Mouse (Mus musculus): ENCODE results near the gene Cbx2. TPM values are rescaled to one million over a fixed set of nuclear protein-coding genes. Genes with fewer than 3 reads are reported as not detected.

The Cbx2 gene
- polyA plus RNA-seq, 1 experiment from 2014 or later = 66.7 TPM

GRCm38 (mm10) chr11:119039732-119040512 lies 17.2 kb downstream of the Cbx2 start:
- H3K9ac ChIP-seq = peak overlapping the region; percentile 86
- ATAC-seq (ENCODE audit: low FRiP score, low read depth) = no peak
- peaks cover 89% of the 10 kb centered on the region for H3K4me1 ChIP-seq
- H3K9me3 ChIP-seq = no peaks in the 10 kb centered on the region
- peaks cover 10% of the 10 kb centered on the region for H3K36me3 ChIP-seq
- peak overlapping the region; percentile 81; the same call in 1 of the 2 replicates for H3K27ac ChIP-seq
- peak overlapping the region; percentile 77 for H3K4me3 ChIP-seq
- WGBS = 5% methylated on average over 21 of the region's 21 CpGs
- H3K4me2 ChIP-seq (replicated peaks) = peak overlapping the region; percentile 94
- H3K27me3 ChIP-seq = peaks cover 65% of the 10 kb centered on the region

GRCm38 (mm10) chr11:119040600-119041324 lies 18.0 kb downstream of the Cbx2 start, which contains the start of gene Cbx8:
Gene Cbx8, minus strand, starts transcription at chr11:119040969.
- Histone ChIP-seq H3K4me3 (peak within 1 kb of the TSS; percentile 77), H3K4me1 (peaks cover 89% of the 10 kb centered on the region), H3K36me3 (peaks cover 10% of the 10 kb centered on the region), H3K9me3 (no peaks in the 10 kb centered on the region), H3K4me2 (replicated peaks) (peak within 1 kb of the TSS; percentile 94), H3K27me3 (peaks cover 65% of the 10 kb centered on the region), H3K27ac (peak within 1 kb of the TSS; percentile 81), H3K9ac (peak within 1 kb of the TSS; percentile 86)
- WGBS = 0% methylated on average over 52 of the region's 63 CpGs
- ATAC-seq (ENCODE audit: low FRiP score, low read depth) = peak; percentile 90

GRCm38 (mm10) chr11:119041325-119041716 lies 18.6 kb downstream of the Cbx2 start:
- peaks cover 89% of the 10 kb centered on the region for H3K4me1 ChIP-seq
- H3K27me3 ChIP-seq = peaks cover 65% of the 10 kb centered on the region
- H3K27ac ChIP-seq = 0 out of 2 replicates have a peak overlapping the region, but pooled peaks have one; percentile 23
- under 1% methylated on average over 31 of the region's 31 CpGs for WGBS
- peak overlapping the region; percentile 68 for H3K9ac ChIP-seq
- H3K4me2 ChIP-seq (replicated peaks) = peak overlapping the region; percentile 91
- H3K4me3 ChIP-seq = peak overlapping the region; percentile 77
- ATAC-seq (ENCODE audit: low FRiP score, low read depth) = no peak; the same call in 1 of the 2 replicates
- peaks cover 10% of the 10 kb centered on the region for H3K36me3 ChIP-seq
- no peaks in the 10 kb centered on the region for H3K9me3 ChIP-seq

- no peaks in the 10 kb centered on the region for H3K9me3 ChIP-seq
- peaks cover 66% of the 10 kb centered on the region for H3K27me3 ChIP-seq
- no peak for ATAC-seq (ENCODE audit: low FRiP score, low read depth)
- WGBS = under 1% methylated on average over 30 of the region's 31 CpGs
- peaks cover 90% of the 10 kb centered on the region for H3K4me1 ChIP-seq
- H3K4me2 ChIP-seq (replicated peaks) = peak overlapping the region; percentile 91
- H3K4me3 ChIP-seq = peak overlapping the region; percentile 77
- H3K27ac ChIP-seq = peak overlapping the region; percentile 86
- peak overlapping the region; percentile 68 for H3K9ac ChIP-seq
- peaks cover 10% of the 10 kb centered on the region for H3K36me3 ChIP-seq
Measured at GRCm38 (mm10) chr11:119041750-119042465, 19.1 kb downstream of the Cbx2 start.

GRCm38 (mm10) chr11:119042466-119043272 lies 19.9 kb downstream of the Cbx2 start:
- H3K4me1 ChIP-seq = peaks cover 90% of the 10 kb centered on the region
- under 1% methylated on average over 52 of the region's 52 CpGs for WGBS
- peak overlapping the region; percentile 91 for H3K4me2 ChIP-seq (replicated peaks)

GRCm38 (mm10) chr11:119043273-119043540 lies 20.4 kb downstream of the Cbx2 start:
- WGBS = 6% methylated on average over 4 of the region's 4 CpGs
- Histone ChIP-seq H3K9me3 (no peaks in the 10 kb centered on the region), H3K36me3 (peaks cover 10% of the 10 kb centered on the region), H3K4me3 (peak overlapping the region; percentile 77), H3K4me1 (peaks cover 90% of the 10 kb centered on the region), H3K27me3 (peaks cover 67% of the 10 kb centered on the region), H3K9ac (peak overlapping the region; percentile 51; the same call in 1 of the 2 replicates), H3K27ac (peak overlapping the region; percentile 80; the same call in 1 of the 2 replicates), H3K4me2 (replicated peaks) (peak overlapping the region; percentile 91)
- ATAC-seq (ENCODE audit: low FRiP score, low read depth) = no peak

More at GRCm38 (mm10) chr11:119042466-119043272, 19.9 kb downstream of the Cbx2 start:
- H3K9me3 ChIP-seq = no peaks in the 10 kb centered on the region
- peak overlapping the region; percentile 77 for H3K4me3 ChIP-seq
- peaks cover 66% of the 10 kb centered on the region for H3K27me3 ChIP-seq
- peak overlapping the region; percentile 86 for H3K27ac ChIP-seq
- H3K9ac ChIP-seq = peak overlapping the region; percentile 51
- ATAC-seq (ENCODE audit: low FRiP score, low read depth) = no peak
- H3K36me3 ChIP-seq = peaks cover 10% of the 10 kb centered on the region

GRCm38 (mm10) chr11:119043761-119044550 lies 21.2 kb downstream of the Cbx2 start:
- Histone ChIP-seq H3K4me3 (peak overlapping the region; percentile 20; the same call in 1 of the 2 replicates), H3K4me1 (peaks cover 85% of the 10 kb centered on the region), H3K27me3 (peaks cover 67% of the 10 kb centered on the region), H3K9me3 (no peaks in the 10 kb centered on the region), H3K4me2 (replicated peaks) (peak overlapping the region; percentile 91), H3K9ac (no peak overlapping the region), H3K36me3 (peaks cover 4% of the 10 kb centered on the region), H3K27ac (no peak overlapping the region)
- ATAC-seq (ENCODE audit: low FRiP score, low read depth) = no peak
- 5% methylated on average over 10 of the region's 10 CpGs for WGBS

GRCm38 (mm10) chr11:119044551-119045337 lies 22.0 kb downstream of the Cbx2 start:
- H3K9ac ChIP-seq = peak overlapping the region; percentile 61
- 2% methylated on average over 41 of the region's 41 CpGs for WGBS
- H3K4me1 ChIP-seq = peaks cover 77% of the 10 kb centered on the region
- no peaks in the 10 kb centered on the region for H3K9me3 ChIP-seq
- no peak for ATAC-seq (ENCODE audit: low FRiP score, low read depth)
- peak overlapping the region; percentile 91 for H3K4me2 ChIP-seq (replicated peaks)
- H3K36me3 ChIP-seq = no peaks in the 10 kb centered on the region
- H3K4me3 ChIP-seq = peak overlapping the region; percentile 20
- H3K27me3 ChIP-seq = peaks cover 72% of the 10 kb centered on the region
- no peak overlapping the region; the same call in 1 of the 2 replicates for H3K27ac ChIP-seq

GRCm38 (mm10) chr11:119046601-119047245 lies 24.0 kb downstream of the Cbx2 start:
- Histone ChIP-seq H3K4me1 (peaks cover 68% of the 10 kb centered on the region), H3K9me3 (no peaks in the 10 kb centered on the region), H3K9ac (peak overlapping the region; percentile 26; the same call in 1 of the 2 replicates), H3K27me3 (peaks cover 91% of the 10 kb centered on the region), H3K36me3 (no peaks in the 10 kb centered on the region), H3K4me2 (replicated peaks) (peak overlapping the region; percentile 69), H3K4me3 (peak overlapping the region; percentile 39), H3K27ac (no peak overlapping the region)
- no peak for ATAC-seq (ENCODE audit: low FRiP score, low read depth)
- under 1% methylated on average over 39 of the region's 39 CpGs for WGBS
